Mouse (Mus musculus): ENCODE measurements around the gene Gm14862. TPM values are rescaled to one million over a fixed set of nuclear protein-coding genes. Genes with fewer than 3 reads are reported as not detected.

The Gm14862 gene
- polyA plus RNA-seq, 1 experiment from 2014 or later = 0.29 TPM

GRCm38 (mm10) chrX:9257831-9258230 is 1.1 kb upstream of the Gm14862 start:
- H3K4me1 ChIP-seq = no peaks in the 10 kb centered on the region
- no peaks in the 10 kb centered on the region for H3K27me3 ChIP-seq
- no peak overlapping the region for H3K4me2 ChIP-seq
- no peak for ATAC-seq (ENCODE audit: low FRiP score)
- no peak overlapping the region for H3K27ac ChIP-seq
- H3K9ac ChIP-seq = no peak overlapping the region
- no peaks in the 10 kb centered on the region for H3K36me3 ChIP-seq (replicated peaks)
- no peaks in the 10 kb centered on the region for H3K9me3 ChIP-seq
- 93% methylated on average over 7 of the region's 7 CpGs for WGBS
- H3K4me3 ChIP-seq (replicated peaks) = no peak overlapping the region

- no peak overlapping the region for H3K27ac ChIP-seq
- no peaks in the 10 kb centered on the region for H3K36me3 ChIP-seq (replicated peaks)
- H3K9ac ChIP-seq = no peak overlapping the region
- ATAC-seq (ENCODE audit: low FRiP score) = no peak
- H3K4me1 ChIP-seq = no peaks in the 10 kb centered on the region
- no peak overlapping the region for H3K4me2 ChIP-seq
- H3K9me3 ChIP-seq = no peaks in the 10 kb centered on the region
- H3K4me3 ChIP-seq (replicated peaks) = no peak overlapping the region
- WGBS = 91% methylated on average over 3 of the region's 3 CpGs
- no peaks in the 10 kb centered on the region for H3K27me3 ChIP-seq
Observed at GRCm38 (mm10) chrX:9254901-9255300, 1.8 kb downstream of the Gm14862 start.

GRCm38 (mm10) chrX:9253990-9254389 is 2.7 kb downstream of the Gm14862 start:
- WGBS = 85% methylated on average over 10 of the region's 10 CpGs
- Histone ChIP-seq H3K4me1 (0 out of 2 replicates have a peak, but pooled peaks cover 4% of the 10 kb centered on the region), H3K9ac (no peak overlapping the region), H3K27ac (no peak overlapping the region), H3K4me2 (no peak overlapping the region), H3K4me3 (replicated peaks) (no peak overlapping the region), H3K36me3 (replicated peaks) (no peaks in the 10 kb centered on the region), H3K27me3 (no peaks in the 10 kb centered on the region), H3K9me3 (no peaks in the 10 kb centered on the region)
- ATAC-seq (ENCODE audit: low FRiP score) = no peak

GRCm38 (mm10) chrX:9248911-9249310 is 7.8 kb downstream of the Gm14862 start:
- WGBS = 42% methylated on average over 5 of the region's 5 CpGs
- Histone ChIP-seq H3K4me3 (replicated peaks) (no peak overlapping the region), H3K4me1 (0 out of 2 replicates have a peak, but pooled peaks cover 5% of the 10 kb centered on the region), H3K27ac (no peak overlapping the region), H3K4me2 (no peak overlapping the region), H3K36me3 (replicated peaks) (no peaks in the 10 kb centered on the region), H3K9ac (no peak overlapping the region), H3K27me3 (no peaks in the 10 kb centered on the region), H3K9me3 (no peaks in the 10 kb centered on the region)
- peak; percentile 78; the same call in 1 of the 2 replicates for ATAC-seq (ENCODE audit: low FRiP score)

GRCm38 (mm10) chrX:9244603-9245336 is 11.9 kb downstream of the Gm14862 start:
- H3K27ac ChIP-seq = no peak overlapping the region
- no peaks in the 10 kb centered on the region for H3K27me3 ChIP-seq
- no peaks in the 10 kb centered on the region for H3K36me3 ChIP-seq (replicated peaks)
- ATAC-seq (ENCODE audit: low FRiP score) = 0 out of 2 replicates have a peak, but pooled peaks have one; percentile 52
- no peak overlapping the region for H3K4me2 ChIP-seq
- no peaks in the 10 kb centered on the region for H3K9me3 ChIP-seq
- 65% methylated on average over 12 of the region's 12 CpGs for WGBS
- H3K9ac ChIP-seq = no peak overlapping the region
- H3K4me3 ChIP-seq (replicated peaks) = no peak overlapping the region
- 0 out of 2 replicates have a peak, but pooled peaks cover 5% of the 10 kb centered on the region for H3K4me1 ChIP-seq

- no peaks in the 10 kb centered on the region for H3K27me3 ChIP-seq
- no peak for ATAC-seq (ENCODE audit: low FRiP score)
- no peak overlapping the region for H3K9ac ChIP-seq
- no peak overlapping the region for H3K27ac ChIP-seq
- no peaks in the 10 kb centered on the region for H3K36me3 ChIP-seq (replicated peaks)
- H3K4me2 ChIP-seq = no peak overlapping the region
- no peak overlapping the region for H3K4me3 ChIP-seq (replicated peaks)
- 73% methylated on average over 8 of the region's 8 CpGs for WGBS
- no peaks in the 10 kb centered on the region for H3K4me1 ChIP-seq
- no peaks in the 10 kb centered on the region for H3K9me3 ChIP-seq
Observed at GRCm38 (mm10) chrX:9243381-9243864, 13.3 kb downstream of the Gm14862 start.

- Histone ChIP-seq H3K4me1 (no peaks in the 10 kb centered on the region), H3K36me3 (replicated peaks) (no peaks in the 10 kb centered on the region), H3K27me3 (no peaks in the 10 kb centered on the region), H3K9ac (no peak overlapping the region), H3K9me3 (no peaks in the 10 kb centered on the region), H3K4me2 (no peak overlapping the region), H3K4me3 (replicated peaks) (no peak overlapping the region), H3K27ac (no peak overlapping the region)
- WGBS = 67% methylated on average over 5 of the region's 5 CpGs
- ATAC-seq (ENCODE audit: low FRiP score) = no peak; the same call in 1 of the 2 replicates
Observed at GRCm38 (mm10) chrX:9240737-9241591, 15.7 kb downstream of the Gm14862 start.

GRCm38 (mm10) chrX:9227105-9227504 is 29.6 kb downstream of the Gm14862 start:
- H3K4me3 ChIP-seq (replicated peaks) = no peak overlapping the region
- H3K9me3 ChIP-seq = no peaks in the 10 kb centered on the region
- WGBS = 77% methylated on average over 2 of the region's 2 CpGs
- no peak overlapping the region for H3K27ac ChIP-seq
- no peaks in the 10 kb centered on the region for H3K4me1 ChIP-seq
- H3K4me2 ChIP-seq = no peak overlapping the region
- ATAC-seq (ENCODE audit: low FRiP score) = no peak
- no peaks in the 10 kb centered on the region for H3K27me3 ChIP-seq
- H3K36me3 ChIP-seq (replicated peaks) = no peaks in the 10 kb centered on the region
- no peak overlapping the region for H3K9ac ChIP-seq

- Histone ChIP-seq H3K27ac (no peak overlapping the region), H3K9ac (no peak overlapping the region), H3K36me3 (replicated peaks) (no peaks in the 10 kb centered on the region), H3K4me2 (no peak overlapping the region), H3K4me3 (replicated peaks) (no peak overlapping the region), H3K9me3 (no peaks in the 10 kb centered on the region), H3K27me3 (no peaks in the 10 kb centered on the region), H3K4me1 (no peaks in the 10 kb centered on the region)
- no peak for ATAC-seq (ENCODE audit: low FRiP score)
- 97% methylated on average over 3 of the region's 3 CpGs for WGBS
Observed at GRCm38 (mm10) chrX:9222412-9223221, 34.1 kb downstream of the Gm14862 start.

GRCm38 (mm10) chrX:9221736-9222135 is 35.0 kb downstream of the Gm14862 start:
- Histone ChIP-seq H3K4me3 (replicated peaks) (no peak overlapping the region), H3K27ac (no peak overlapping the region), H3K36me3 (replicated peaks) (no peaks in the 10 kb centered on the region), H3K27me3 (no peaks in the 10 kb centered on the region), H3K9me3 (no peaks in the 10 kb centered on the region), H3K4me2 (no peak overlapping the region), H3K9ac (no peak overlapping the region), H3K4me1 (no peaks in the 10 kb centered on the region)
- ATAC-seq (ENCODE audit: low FRiP score) = no peak
- WGBS = 81% methylated on average over 4 of the region's 4 CpGs

GRCm38 (mm10) chrX:9221206-9221605 is 35.5 kb downstream of the Gm14862 start:
- H3K9me3 ChIP-seq = no peaks in the 10 kb centered on the region
- H3K36me3 ChIP-seq (replicated peaks) = no peaks in the 10 kb centered on the region
- no peak overlapping the region for H3K27ac ChIP-seq
- H3K4me3 ChIP-seq (replicated peaks) = no peak overlapping the region
- no peak overlapping the region for H3K4me2 ChIP-seq
- H3K4me1 ChIP-seq = no peaks in the 10 kb centered on the region
- no peak for ATAC-seq (ENCODE audit: low FRiP score)
- 40% methylated on average over 6 of the region's 6 CpGs for WGBS
- H3K27me3 ChIP-seq = no peaks in the 10 kb centered on the region
- no peak overlapping the region for H3K9ac ChIP-seq

GRCm38 (mm10) chrX:9219570-9219969 is 37.1 kb downstream of the Gm14862 start:
- no peak for ATAC-seq (ENCODE audit: low FRiP score)
- 83% methylated on average over 3 of the region's 3 CpGs for WGBS
- H3K4me1 ChIP-seq = no peaks in the 10 kb centered on the region
- no peaks in the 10 kb centered on the region for H3K36me3 ChIP-seq (replicated peaks)
- no peaks in the 10 kb centered on the region for H3K27me3 ChIP-seq
- H3K9ac ChIP-seq = no peak overlapping the region
- no peak overlapping the region for H3K27ac ChIP-seq
- H3K4me2 ChIP-seq = no peak overlapping the region
- no peaks in the 10 kb centered on the region for H3K9me3 ChIP-seq
- H3K4me3 ChIP-seq (replicated peaks) = no peak overlapping the region
